Mouse (Mus musculus) WW6 (cell line): ENCODE results near the gene Taf12.
"Not testable (repeated sequence)": the region's sequence is repeated elsewhere in the genome, so short reads cannot be mapped to it uniquely, and the experiment has no call there.

Experiments
- DNase-seq: peaks from one replicate; pipeline ENCODE4 v3.0.0-alpha.2; 2013; ENCODE audit warnings: low read depth, low spot score

Taf12 gene

GRCm38 (mm10) chr4:132269740-132270560 is 4.2 kb upstream of the Taf12 start:
- peak; percentile 77 for DNase-seq

DNA sequence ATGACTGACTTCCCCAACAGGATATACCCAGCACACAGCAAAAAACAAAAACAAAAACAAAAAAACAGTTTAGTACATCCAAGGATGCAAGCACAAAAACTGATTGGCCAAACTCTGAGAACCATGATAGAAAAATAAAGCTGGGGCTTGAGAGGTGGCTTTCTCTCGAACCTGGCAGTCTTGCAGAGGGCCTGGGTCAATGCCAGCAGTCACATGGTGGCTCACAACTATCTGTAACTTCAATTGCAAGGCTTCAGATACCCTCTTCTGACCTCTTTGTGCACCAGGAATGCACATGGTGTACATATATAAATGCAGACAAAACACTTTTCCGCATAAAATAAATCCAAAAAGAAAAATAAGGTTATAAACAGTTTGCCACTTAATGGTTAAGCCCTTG is 1.0 kb upstream of the Taf12 start:
- no peak for DNase-seq

- no peak for DNase-seq
These were observed 1.8 kb downstream of the Taf12 start for GRCm38 (mm10) chr4:132275949-132276348.

GRCm38 (mm10) chr4:132288840-132289239 is 14.7 kb downstream of the Taf12 start:
- DNase-seq, result not testable (repeated sequence)

GRCm38 (mm10) chr4:132291056-132291455 is 16.9 kb downstream of the Taf12 start:
- DNase-seq, result no peak

GRCm38 (mm10) chr4:132291624-132292335 is 17.6 kb downstream of the Taf12 start:
- no peak for DNase-seq

DNA sequence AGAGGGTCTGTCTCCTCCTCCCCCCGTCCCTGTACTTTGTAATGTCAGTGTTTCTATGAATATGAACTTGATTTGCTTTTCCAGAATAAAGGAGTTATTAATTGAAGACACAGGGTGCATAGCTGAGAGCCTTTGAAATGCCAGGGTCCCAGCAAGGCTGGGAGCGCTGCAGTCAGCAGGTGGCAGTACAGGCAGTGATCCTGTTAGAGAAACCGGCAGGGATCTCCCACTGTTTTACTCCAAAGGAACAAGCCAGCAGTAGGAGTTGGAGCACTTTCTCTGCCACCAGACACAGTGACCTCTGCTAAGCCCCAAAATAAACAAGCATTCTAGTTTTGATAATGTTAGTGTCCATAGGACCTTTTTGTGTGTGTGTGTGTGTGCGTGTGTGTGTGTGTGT is 18.8 kb downstream of the Taf12 start:
- DNase-seq, result no peak

DNA sequence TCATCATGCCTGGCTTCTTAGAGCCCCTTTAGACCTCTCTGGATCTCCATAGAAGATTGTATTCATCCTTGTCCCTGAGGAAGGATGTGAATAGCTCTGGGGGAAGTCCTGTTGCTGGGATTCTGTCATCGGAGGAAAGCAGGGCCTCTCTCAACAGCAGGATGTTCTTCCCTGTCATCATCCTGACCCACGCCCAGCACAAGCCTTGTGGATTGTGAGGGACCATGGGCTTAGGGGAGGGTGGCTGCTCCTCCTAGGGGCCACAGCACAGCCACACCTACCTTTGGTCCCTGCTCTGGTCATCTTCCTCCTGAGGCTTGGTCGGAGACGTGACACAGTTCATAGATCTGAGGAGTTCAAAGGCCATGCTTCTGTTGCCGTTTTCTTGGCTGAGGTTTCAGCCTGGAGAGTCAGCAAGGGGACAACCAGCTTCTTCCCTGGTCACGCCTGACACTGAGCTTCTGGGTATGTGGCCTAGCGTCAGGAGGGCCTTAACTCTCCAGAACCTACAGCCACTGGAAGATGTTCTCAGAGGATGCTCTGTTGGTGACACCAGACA is 19.6 kb downstream of the Taf12 start:
- DNase-seq, result no peak

- no peak for DNase-seq
These were observed 21.7 kb downstream of the Taf12 start for GRCm38 (mm10) chr4:132295696-132296390.

- DNase-seq, result no peak
These were observed 25.7 kb downstream of the Taf12 start for GRCm38 (mm10) chr4:132299849-132300248.

DNA sequence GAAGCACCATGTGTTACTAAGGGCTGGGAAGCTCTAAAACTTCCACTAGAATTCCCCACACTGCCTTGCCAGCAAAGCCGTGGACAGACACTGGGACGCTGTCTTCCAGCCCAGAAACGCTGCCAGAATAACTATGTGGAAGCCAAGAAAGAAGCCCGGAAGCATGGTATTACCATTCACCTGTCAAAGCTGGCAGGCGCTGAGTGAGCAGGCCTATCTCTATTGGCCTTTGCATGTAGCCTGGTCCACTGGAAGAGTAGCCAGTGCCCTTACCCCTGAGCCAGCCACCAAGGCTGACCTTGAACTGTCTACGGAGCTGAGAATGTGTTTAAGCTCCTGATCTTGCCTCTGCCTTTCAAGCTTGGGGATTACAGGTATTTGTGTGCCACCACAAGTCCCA is 27.3 kb downstream of the Taf12 start:
- DNase-seq, result no peak

DNA sequence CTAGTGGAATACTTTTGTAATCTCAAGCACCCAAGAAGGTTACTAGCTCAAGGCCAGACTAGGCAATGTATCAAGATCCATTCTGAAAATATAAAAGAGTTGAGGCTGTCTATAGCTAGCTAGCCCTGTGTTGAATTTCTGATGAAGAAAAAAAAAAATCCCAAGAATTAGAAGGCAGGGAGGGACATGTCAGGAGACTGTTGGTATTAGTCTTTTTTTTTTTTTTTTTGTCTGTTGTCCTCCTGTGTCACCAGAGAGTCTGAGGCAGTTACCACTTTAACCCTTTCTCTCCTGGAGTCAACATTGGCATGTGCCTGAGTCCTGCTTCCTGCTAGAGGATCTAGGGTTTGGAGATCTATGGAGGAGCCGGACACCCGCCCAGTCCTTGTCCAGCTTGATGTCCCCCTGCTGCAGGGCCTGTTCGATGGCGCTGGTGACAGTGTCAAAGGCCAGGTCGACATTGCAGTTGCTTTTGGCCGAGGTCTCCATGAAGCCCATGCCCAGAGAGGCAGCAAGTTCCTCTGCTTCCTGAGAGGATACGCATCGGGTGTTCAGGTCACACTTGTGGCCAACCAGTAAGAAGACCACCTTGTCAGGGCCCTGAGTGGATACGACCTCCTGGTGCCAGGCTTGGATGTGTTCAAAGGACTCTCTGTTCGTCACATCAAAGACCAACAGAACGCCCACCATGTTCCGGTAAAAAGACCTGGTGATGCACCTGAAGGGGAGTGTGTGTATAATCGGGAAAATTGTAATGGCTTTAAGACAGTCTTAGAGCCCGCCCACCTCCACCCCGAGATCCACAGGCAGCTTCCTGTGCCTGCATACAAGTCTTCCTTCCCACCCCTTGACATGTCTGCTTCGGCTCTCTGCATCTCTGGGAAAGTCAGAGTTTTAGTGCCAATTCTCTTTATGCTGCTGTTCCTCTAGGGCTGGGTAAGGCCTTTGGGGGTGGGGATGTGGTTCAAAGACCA is 28.1 kb downstream of the Taf12 start:
- no peak for DNase-seq

DNA sequence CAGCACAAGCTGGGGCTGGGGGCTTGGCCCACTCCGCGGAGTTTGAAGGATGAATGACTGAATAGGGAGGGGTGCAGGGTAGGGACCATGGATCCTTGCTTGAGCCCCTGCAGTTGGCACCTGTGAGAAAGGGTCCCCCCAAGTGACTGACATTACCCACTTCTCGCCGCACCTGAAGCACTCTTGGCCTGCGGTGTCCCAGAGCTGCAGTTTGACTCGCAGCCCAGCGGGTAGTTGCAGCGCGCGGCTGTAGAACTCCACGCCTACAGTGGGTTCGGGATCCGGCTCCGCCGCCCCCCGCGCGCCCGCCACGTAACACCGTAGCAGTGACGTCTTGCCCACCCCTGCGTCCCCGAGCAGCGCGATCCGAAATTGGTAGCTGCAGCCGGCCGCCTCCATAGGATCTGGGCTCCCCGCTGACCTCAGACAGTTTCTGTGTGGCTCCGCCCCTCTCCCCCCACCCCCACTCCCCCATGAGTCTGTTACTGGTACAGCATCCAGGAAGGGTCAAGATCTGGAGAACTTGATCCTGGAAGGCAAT is 28.8 kb downstream of the Taf12 start, which contains the start of gene Rab42:
Gene Rab42, minus strand, starts transcription at position 447 of the 541 bp plus-strand sequence.
- no peak for DNase-seq

DNA sequence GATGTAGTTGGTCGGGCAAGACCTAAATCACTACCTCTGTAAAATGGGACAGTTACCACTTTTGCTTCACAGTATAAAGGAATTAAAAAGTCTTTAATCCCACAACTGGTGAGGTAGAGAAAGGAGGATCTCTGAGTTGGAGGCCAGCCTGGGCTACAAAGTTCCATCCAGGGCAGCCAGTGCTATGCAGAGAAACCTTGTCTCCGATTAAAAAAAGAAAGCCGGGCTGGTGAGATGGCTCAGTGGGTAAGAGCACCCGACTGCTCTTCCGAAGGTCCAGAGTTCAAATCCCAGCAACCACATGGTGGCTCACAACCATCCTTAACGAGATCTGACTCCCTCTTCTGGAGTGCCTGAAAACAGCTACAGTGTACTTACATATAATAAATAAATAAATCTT is 29.3 kb downstream of the Taf12 start:
- not testable (repeated sequence) for DNase-seq

GRCm38 (mm10) chr4:132305276-132305675 is 31.1 kb downstream of the Taf12 start:
- no peak for DNase-seq

DNA sequence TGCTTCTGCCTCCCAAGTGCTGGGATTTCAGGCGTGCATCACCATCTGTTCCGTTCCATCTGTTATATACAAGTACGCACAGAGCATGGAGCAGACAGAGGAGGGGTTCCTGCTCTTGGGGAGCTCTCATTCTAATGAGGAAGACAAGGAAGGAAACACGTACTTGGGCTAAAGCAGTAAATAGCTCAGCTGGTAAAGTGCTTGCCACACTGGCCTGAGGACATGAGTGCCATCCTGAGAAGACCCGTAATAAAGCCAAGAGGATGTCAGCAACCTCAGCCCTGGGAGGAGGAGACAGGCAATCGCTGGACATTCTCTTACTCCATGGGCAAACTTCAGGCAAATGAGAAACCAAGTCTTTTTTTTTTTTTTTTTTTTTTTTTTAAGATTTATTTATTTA is 31.8 kb downstream of the Taf12 start:
- DNase-seq, result no peak

DNA sequence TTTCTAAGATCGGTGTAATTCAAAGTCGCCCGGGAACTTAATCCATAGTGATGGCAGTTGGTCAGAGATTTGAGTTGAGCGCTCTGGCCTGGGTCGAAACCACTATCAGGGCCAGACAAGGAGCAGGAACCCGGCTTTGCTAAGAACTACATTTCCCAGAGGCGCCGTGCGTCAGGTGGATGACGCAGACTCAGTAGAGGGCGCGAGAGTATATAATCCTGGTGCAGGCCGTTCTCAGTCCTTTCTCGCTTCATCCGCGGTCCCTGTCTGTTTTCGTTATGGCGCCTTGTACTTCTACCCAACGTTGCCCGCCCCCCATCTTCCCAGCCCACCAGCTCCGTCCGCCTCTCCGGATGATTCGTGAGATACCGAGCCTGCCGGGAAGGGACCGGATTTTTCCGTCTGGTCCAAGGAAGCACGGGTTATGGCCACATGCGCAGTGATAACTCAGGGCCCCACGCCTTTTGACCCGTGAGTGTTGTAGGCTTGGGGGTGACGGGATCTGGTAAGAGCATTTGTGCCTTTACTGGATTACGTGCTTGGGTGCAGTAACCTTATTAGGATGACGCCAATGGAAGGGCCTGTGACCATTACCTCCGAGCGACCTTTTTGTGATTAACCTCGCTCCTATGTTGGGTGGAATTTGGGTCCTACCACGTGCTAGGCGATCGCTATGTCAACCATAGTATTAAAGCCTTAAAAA is 34.4 kb downstream of the Taf12 start:
- DNase-seq, result no peak

GRCm38 (mm10) chr4:132309140-132309848 is 35.1 kb downstream of the Taf12 start:
- DNase-seq, result no peak

DNA sequence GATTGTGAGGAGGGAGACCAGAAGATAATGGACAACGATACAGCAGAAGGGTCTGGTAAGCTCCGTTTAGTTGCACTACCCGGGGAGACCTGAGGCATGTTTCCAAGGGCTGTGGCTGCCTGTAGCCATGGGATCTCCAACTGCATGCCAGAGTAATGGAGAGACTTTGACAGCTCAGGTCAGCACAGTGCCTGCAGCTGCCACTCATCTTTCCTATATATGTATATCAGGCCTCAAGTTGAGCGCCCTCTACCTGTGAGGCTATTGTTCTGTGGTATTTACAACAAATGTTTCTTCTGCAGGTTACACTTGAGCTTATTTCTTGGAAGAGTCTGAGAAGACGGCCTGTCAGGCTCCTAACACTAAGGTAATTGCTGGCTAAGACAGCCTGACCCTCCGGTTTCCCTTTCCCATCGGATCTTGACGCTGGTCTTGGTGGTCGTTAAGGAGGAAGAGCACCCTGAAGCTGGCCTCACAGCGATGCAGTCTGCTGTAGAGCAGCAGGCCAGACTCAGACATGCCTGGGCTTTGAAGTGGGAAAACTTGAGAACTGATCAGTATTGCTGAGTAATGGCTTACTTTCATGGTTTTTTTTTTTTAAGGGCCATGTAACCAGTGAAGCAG is 35.8 kb downstream of the Taf12 start:
- no peak for DNase-seq
